Mouse (Mus musculus): Measurements from ENCODE around the gene Cdh23. TPM values are rescaled to one million over a fixed set of nuclear protein-coding genes. Genes with fewer than 3 reads are reported as not detected.

Gene Cdh23
- polyA plus RNA-seq, 1 experiment, result not detected

DNA sequence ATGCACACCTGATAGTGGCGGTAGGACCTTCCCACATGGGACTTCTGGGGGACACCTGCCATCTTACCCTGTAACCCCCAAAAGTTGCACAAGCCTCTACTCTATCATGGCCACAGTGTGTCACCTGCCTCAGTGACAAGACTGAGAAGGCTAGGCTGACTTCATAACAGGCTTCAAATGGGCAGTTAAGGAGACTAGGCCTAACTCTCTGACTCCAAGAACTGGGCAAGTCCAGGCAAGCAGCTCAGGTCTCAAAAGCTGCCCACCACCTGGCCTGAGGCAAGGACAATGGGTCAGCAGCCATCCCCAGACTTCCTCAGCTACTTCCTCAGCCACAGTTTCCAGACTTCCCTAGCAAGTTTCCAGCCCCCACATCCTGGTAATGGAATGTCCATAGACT is 39.4 kb upstream of the Cdh23 start:
- TF ChIP-seq POLR2A (IDR thresholded peaks at IDR 0.05; ENCODE audit: borderline replicate concordance, low read depth, low read length) (no peak), CTCF (IDR thresholded peaks at IDR 0.05; ENCODE audit: low read depth, low read length) (no peak)
- Histone ChIP-seq H3K27ac (ENCODE audit: insufficient read depth, low read depth, low read length) (no peak overlapping the region), H3K4me3 (ENCODE audit: insufficient read depth, low read length) (no peak overlapping the region), H3K4me1 (ENCODE audit: control insufficient read depth, insufficient read depth, low read length) (peaks cover 44% of the 10 kb centered on the region)

DNA sequence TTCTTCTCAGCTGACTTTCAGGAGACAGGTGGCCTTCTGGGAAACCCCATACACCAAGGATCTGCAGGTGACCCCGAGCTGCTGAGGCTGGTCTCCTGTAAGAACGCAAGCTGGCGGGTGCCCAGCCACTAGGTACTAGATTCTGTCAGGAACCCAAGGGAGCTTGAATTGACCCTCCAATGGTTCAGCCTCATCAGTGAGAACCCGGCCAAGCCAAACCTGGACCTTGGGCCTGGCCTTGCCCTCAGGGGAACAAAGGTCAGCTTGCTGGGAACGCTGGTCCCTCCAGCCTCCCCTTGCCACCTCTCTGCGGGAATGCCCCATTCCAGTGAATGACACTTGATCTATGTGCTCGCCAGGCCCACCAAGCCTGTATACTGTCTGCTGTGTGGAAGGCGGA is 37.2 kb upstream of the Cdh23 start:
- H3K4me1 ChIP-seq (ENCODE audit: control insufficient read depth, insufficient read depth, low read length), result peaks cover 23% of the 10 kb centered on the region
- H3K27ac ChIP-seq (ENCODE audit: insufficient read depth, low read depth, low read length), result no peak overlapping the region
- no peak overlapping the region for H3K4me3 ChIP-seq (ENCODE audit: insufficient read depth, low read length)
- TF ChIP-seq CTCF (IDR thresholded peaks at IDR 0.05; ENCODE audit: low read depth, low read length) (no peak), POLR2A (IDR thresholded peaks at IDR 0.05; ENCODE audit: borderline replicate concordance, low read depth, low read length) (no peak)

DNA sequence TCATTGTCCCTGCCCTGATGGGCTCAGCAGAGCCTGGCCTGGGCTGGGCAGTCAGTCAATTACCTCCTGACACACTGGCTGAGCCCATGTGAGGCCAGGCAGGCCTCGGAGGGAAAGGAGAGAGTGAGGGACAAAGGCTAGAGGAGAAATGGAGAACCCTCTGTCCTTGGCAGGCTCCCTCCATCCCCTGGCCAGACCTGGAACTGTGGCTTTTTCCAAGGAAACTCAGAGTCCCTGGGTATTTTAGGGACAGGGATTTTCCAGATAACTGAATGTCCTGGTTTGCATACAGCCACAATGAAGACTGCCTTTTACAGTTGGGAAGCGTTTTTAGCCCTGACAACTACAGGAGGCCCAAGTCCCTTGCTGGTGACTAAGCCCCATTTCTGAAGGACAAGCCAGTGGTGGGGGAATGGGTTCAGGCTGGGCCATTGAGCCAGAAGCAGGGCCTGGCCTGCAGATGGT is 36.1 kb upstream of the Cdh23 start:
- Histone ChIP-seq H3K4me3 (ENCODE audit: insufficient read depth, low read length) (no peak overlapping the region), H3K27ac (ENCODE audit: insufficient read depth, low read depth, low read length) (no peak overlapping the region), H3K4me1 (ENCODE audit: control insufficient read depth, insufficient read depth, low read length) (peaks cover 18% of the 10 kb centered on the region)
- no peak for TF ChIP-seq POLR2A (IDR thresholded peaks at IDR 0.05; ENCODE audit: borderline replicate concordance, low read depth, low read length)
- TF ChIP-seq CTCF (IDR thresholded peaks at IDR 0.05; ENCODE audit: low read depth, low read length), result no peak

DNA sequence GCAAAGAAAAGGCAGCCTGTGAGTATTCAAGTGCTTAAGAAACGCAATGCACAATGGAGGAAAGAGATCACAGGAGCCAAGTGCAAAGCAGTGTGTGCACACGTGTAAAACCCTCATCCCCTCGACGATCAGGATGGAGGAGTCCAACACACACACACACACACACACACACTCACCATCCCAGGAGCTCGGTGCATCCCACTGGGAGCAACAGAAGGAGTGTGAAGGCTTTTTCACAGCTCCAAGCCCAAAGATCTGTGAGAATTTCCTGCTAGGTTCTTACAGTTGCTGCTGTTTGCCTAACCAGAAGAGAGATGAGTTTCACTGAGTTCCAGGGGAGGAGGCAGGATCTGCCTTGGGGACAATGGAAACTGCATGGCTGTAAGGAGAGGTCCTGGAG is 35.5 kb upstream of the Cdh23 start:
- TF ChIP-seq CTCF (IDR thresholded peaks at IDR 0.05; ENCODE audit: low read depth, low read length) (no peak), POLR2A (IDR thresholded peaks at IDR 0.05; ENCODE audit: borderline replicate concordance, low read depth, low read length) (no peak)
- Histone ChIP-seq H3K4me3 (ENCODE audit: insufficient read depth, low read length) (no peak overlapping the region), H3K27ac (ENCODE audit: insufficient read depth, low read depth, low read length) (no peak overlapping the region), H3K4me1 (ENCODE audit: control insufficient read depth, insufficient read depth, low read length) (peaks cover 13% of the 10 kb centered on the region)

DNA sequence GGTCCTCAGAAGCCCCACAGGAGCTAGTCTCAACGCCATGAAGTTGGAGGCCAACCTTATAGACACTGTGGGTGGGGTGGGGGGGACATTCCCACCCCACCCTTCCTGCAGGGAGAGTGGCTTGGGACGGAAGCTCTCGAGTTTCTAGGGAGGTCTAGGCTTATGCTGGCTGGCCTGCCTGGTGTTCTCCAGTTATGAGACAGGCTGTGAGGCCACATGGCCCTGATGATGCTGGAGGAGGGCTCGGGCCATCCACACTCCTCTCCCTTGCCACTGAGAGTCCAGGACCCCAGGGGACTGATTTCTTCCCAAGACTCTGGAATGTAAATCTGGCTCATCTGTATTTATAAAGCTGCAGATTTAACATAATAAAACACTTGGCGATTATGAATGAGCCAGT is 31.0 kb upstream of the Cdh23 start:
- Histone ChIP-seq H3K4me3 (ENCODE audit: insufficient read depth, low read length) (no peak overlapping the region), H3K4me1 (ENCODE audit: control insufficient read depth, insufficient read depth, low read length) (no peaks in the 10 kb centered on the region), H3K27ac (ENCODE audit: insufficient read depth, low read depth, low read length) (no peak overlapping the region)
- no peak for TF ChIP-seq POLR2A (IDR thresholded peaks at IDR 0.05; ENCODE audit: borderline replicate concordance, low read depth, low read length)

DNA sequence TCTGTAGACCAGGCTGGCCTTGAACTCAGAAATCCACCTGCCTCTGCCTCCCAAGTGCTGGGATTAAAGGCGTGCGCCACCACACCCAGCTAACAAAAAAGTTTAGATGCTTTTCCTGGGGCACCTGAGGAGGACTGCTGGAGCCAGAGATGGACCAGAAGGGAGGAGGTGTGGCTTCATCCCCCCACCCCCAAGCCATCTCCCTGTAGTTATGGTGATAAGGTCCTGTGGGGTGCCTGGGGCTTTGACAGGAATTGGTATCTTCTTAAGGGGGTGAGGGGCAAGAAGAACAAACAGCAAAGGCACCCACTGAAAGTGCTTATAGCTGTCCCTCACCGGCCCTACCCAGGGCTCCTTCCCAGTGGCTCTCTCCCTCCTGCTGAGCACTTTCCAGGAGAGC is 30.6 kb upstream of the Cdh23 start:
- Histone ChIP-seq H3K27ac (ENCODE audit: insufficient read depth, low read depth, low read length) (no peak overlapping the region), H3K4me3 (ENCODE audit: insufficient read depth, low read length) (no peak overlapping the region), H3K4me1 (ENCODE audit: control insufficient read depth, insufficient read depth, low read length) (no peaks in the 10 kb centered on the region)
- TF ChIP-seq CTCF (IDR thresholded peaks at IDR 0.05; ENCODE audit: low read depth, low read length) (no peak), POLR2A (IDR thresholded peaks at IDR 0.05; ENCODE audit: borderline replicate concordance, low read depth, low read length) (no peak)

DNA sequence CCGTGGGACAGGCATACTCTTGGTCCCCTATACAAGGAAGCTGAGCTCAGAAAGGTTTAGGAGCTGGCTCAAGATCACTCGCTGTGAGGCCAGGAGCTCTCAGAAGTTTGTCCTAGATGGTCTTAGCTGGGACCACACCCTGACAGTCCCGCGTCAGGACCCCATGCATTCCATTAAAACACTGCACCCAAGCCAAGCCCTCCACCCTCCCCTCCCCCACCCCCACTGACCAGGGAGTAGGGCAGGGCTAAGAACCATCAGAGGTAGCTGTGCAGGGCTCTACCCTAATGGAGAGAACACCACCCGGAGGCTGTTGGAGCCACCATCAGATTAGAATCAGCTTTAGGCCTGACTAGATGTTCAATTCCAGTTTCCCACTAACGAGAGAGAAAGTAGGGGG is 28.2 kb upstream of the Cdh23 start:
- Histone ChIP-seq H3K27ac (ENCODE audit: insufficient read depth, low read depth, low read length) (no peak overlapping the region), H3K4me1 (ENCODE audit: control insufficient read depth, insufficient read depth, low read length) (no peaks in the 10 kb centered on the region), H3K4me3 (ENCODE audit: insufficient read depth, low read length) (no peak overlapping the region)
- TF ChIP-seq POLR2A (IDR thresholded peaks at IDR 0.05; ENCODE audit: borderline replicate concordance, low read depth, low read length) (no peak), CTCF (IDR thresholded peaks at IDR 0.05; ENCODE audit: low read depth, low read length) (no peak)

DNA sequence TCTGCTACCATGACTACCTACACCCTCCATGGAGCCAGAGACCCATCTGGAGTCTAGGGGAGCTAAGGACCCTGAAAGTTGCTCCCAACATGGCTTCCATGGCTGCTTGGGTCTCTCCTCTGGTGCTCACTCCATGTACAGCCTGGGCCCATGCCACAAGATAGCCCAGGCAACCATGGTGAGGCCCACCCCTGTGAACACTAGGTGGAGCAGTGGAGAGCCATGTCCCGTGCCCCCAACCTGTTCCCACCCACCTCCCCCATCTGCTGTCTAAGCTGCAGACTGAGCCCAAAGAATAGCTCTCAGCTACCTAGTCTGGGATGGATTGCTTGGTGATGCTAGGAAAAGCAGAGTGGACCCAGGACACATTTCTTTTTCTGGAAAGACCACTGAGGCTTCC is 27.1 kb upstream of the Cdh23 start:
- TF ChIP-seq POLR2A (IDR thresholded peaks at IDR 0.05; ENCODE audit: borderline replicate concordance, low read depth, low read length), result no peak
- no peak; the same call in 1 of the 2 replicates for TF ChIP-seq CTCF (IDR thresholded peaks at IDR 0.05; ENCODE audit: low read depth, low read length)
- Histone ChIP-seq H3K4me1 (ENCODE audit: control insufficient read depth, insufficient read depth, low read length) (no peaks in the 10 kb centered on the region), H3K4me3 (ENCODE audit: insufficient read depth, low read length) (no peak overlapping the region), H3K27ac (ENCODE audit: insufficient read depth, low read depth, low read length) (no peak overlapping the region)

DNA sequence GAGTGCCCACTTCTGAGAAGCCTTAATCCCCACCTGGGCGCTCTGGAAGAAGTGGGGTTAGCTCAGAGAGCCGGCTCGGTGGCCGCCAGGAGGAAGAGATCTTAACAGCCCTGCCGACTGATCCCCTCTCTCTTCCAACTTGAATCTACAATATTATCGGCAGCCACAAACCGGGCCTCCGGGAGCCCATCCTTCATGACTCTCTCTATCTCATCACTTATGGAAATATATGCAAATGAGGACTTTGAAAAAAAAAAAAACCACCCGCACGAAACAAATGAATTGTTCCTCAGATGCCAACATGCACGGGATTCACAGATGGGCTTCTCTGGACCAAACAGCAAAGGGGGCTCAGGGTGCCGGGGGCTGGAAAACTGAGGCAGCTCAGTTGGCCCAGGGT is 25.4 kb upstream of the Cdh23 start:
- no peak overlapping the region for H3K27ac ChIP-seq (ENCODE audit: insufficient read depth, low read depth, low read length)
- no peak overlapping the region for H3K4me3 ChIP-seq (ENCODE audit: insufficient read depth, low read length)
- no peak for TF ChIP-seq POLR2A (IDR thresholded peaks at IDR 0.05; ENCODE audit: borderline replicate concordance, low read depth, low read length)
- TF ChIP-seq CTCF (IDR thresholded peaks at IDR 0.05; ENCODE audit: low read depth, low read length), result no peak
- H3K4me1 ChIP-seq (ENCODE audit: control insufficient read depth, insufficient read depth, low read length), result no peaks in the 10 kb centered on the region

DNA sequence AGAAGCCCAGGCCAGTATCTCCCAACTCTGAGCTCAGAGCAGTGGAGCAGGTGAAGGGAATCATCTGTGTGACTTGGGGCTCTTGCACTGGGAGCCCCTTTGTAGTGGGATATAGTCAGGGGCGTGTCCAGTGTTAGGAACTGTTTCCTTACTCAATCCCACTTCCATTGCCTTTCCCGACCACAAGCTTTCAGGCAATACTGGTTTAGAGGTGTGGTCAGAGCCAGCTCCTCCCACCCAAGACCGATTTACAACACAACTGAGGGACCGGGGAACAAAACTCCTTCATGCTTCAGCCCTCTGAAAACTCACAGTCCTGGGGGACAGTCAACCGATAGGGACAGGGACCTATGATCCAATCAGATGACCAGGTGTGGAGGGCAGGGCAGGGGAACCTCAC is 24.2 kb upstream of the Cdh23 start:
- Histone ChIP-seq H3K27ac (ENCODE audit: insufficient read depth, low read depth, low read length) (no peak overlapping the region), H3K4me3 (ENCODE audit: insufficient read depth, low read length) (no peak overlapping the region), H3K4me1 (ENCODE audit: control insufficient read depth, insufficient read depth, low read length) (no peaks in the 10 kb centered on the region)
- no peak for TF ChIP-seq CTCF (IDR thresholded peaks at IDR 0.05; ENCODE audit: low read depth, low read length)
- TF ChIP-seq POLR2A (IDR thresholded peaks at IDR 0.05; ENCODE audit: borderline replicate concordance, low read depth, low read length), result no peak

DNA sequence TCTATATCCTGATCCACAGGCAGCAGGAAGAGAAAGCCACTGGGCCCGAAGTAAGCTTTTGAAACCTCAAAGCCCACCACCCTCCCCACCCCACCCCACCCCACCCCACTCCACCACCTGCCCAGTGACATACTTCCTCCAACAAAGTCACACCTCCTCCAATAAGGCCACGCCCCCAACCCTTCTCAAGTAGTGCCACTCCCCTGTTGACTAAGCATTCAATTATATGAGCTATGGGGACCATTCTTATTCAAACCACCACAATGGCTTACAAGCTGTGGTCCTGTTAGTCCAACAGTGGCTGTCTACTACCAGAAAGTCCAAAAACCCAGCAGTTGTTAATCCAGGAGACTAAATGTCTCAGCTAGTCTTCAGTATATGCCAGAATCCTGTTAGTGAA is 22.2 kb upstream of the Cdh23 start:
- H3K4me1 ChIP-seq (ENCODE audit: control insufficient read depth, insufficient read depth, low read length), result no peaks in the 10 kb centered on the region
- H3K4me3 ChIP-seq (ENCODE audit: insufficient read depth, low read length), result no peak overlapping the region
- TF ChIP-seq CTCF (IDR thresholded peaks at IDR 0.05; ENCODE audit: low read depth, low read length) (no peak), POLR2A (IDR thresholded peaks at IDR 0.05; ENCODE audit: borderline replicate concordance, low read depth, low read length) (no peak)
- H3K27ac ChIP-seq (ENCODE audit: insufficient read depth, low read depth, low read length), result no peak overlapping the region

Data from bone marrow macrophage, adult 2 months (primary cell).